Mouse (Mus musculus) thymus, postnatal 36 days (tissue): Measurements from ENCODE around the gene Utp11.

ENCODE experiments used
- DNase-seq, 2 experiments: peaks; one replicate each; pipeline ENCODE4 v3.0.0; 2022; ENCODE audit warnings: mixed read lengths in 2 of 2

Gene Utp11

DNA sequence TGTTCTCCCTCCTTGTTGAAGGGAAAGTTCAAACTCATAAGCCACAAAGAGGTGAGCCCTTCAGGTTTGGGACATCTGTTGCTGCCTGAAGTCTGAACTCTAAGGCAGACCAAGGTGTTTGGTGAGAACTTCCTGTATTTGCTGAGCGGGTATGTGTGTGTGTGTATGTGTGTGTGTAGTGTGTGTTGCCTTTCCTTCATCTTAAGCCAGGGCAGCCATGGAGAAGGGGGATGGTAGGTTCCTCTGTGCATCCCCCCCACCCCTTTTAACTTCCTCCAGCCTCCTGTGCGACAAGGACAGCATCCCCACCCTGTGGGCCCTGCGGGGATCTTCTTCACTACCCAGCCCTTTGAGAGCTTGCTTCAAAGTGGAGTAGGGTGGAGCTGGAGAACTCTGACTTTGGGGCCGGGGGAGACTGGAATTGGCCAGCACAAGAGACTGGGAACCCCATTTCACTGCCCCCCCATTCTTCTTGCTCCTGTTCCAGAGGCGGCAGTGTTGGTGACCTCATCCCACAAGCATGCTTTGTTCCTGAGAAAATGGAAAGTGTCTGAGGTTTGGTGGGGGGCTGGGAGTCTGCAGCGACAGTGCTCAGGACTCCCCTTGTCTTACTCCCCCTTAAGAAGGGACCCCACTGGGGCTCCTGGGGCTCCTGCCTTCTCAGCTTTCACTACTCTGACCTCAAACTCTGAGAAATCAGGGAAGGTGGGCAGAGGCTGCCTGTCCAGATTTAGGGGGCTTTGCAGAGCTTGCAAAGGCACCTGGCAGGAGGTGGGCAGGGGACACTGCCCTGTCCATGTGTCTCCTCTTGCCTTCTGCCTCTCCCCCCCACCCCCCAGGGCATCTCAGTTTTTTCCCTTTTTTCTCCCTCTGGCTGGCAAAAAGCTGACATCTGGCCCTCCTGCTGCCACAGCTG, 10.7 kb upstream of the Utp11 start:
- DNase-seq: peak; percentile 48 to 61

DNA sequence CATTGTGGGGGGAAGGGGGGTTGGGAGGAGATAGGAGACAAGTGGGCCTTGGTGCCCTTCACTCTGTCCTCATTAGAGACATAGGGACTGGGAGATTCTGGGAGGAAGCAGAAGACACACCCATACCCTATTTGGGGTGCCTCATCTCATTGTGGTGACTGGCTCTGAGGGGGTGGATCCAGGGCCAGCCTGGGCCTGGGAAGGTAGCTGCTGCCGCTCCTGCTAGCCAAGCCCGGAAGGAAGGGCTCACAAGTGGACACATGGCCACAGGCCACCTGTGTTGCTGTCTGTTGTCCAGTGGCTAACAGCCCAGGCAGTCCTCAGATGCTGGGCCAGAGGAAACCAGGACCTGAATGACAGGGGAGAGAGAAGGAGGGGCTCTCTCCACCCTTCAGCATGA, 10.0 kb upstream of the Utp11 start:
- peak; percentile 36 to 39 for DNase-seq

DNA sequence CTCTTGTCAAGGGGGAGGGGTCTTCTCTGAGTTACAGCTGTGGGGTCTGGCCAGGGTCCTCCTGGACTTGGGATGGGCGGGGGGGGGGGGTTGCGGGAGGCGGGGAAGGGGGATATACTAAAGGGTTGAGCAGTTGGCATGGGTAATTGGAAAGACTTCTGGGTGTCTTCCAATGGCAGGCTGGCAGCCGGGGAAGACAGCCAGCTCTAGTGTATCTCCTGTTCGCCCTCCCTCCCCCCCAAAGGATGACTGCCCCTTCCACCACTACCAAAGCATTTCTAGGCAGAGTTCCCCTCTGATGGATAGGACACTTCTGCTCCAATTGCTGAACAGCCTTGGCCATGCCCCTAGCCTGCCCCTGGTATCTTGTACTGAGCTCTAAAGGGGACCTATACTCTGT, 8.5 kb upstream of the Utp11 start:
- no peak for DNase-seq

GRCm38 (mm10) chr4:124701052-124701845, 7.8 kb upstream of the Utp11 start:
- peak; percentile 46 to 56 for DNase-seq

DNA sequence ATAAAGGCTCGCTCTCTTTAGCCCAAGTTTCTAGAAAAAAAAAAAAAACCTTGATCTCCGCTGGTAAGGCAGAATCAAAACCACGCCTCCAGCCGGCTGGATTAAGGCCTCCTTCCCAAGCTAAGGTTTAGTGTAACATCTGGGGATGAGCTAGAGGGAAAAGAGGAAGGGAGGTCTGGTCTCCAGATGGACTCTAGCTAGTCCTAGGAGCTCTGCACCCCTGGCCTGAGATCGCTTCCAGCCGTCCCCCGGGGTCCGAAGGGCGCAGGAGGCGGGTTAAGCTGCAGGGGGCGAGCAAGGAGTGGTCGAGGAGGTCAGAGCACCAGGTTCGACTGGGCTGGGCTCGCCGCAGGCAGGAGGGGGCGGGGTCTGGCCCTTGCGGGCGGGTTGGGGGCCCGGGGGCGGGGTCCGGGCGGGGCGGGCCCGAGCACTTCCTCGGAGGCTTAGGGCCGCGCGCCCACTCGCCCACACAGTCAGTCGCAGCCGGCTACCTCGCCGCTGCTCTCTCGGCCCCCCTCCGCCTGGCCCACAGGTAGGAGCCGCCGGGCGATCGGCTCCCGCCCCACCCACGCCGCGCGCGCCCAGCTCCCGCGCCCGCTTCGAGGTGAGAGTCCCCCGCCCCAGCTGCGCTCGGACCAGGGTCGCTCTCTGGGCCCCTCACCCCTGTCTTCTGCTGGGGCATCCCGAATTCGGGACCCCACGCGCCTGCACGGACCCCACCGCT, 7.0 kb upstream of the Utp11 start, which contains the start of gene Fhl3:
Gene Fhl3, plus strand, starts transcription at position 454 of the 724 bp plus-strand sequence.
- DNase-seq: peak; percentile 66 to 77

GRCm38 (mm10) chr4:124699791-124700190, 6.4 kb upstream of the Utp11 start:
- peak in 1 of 2 experiments; percentile 9 for DNase-seq

DNA sequence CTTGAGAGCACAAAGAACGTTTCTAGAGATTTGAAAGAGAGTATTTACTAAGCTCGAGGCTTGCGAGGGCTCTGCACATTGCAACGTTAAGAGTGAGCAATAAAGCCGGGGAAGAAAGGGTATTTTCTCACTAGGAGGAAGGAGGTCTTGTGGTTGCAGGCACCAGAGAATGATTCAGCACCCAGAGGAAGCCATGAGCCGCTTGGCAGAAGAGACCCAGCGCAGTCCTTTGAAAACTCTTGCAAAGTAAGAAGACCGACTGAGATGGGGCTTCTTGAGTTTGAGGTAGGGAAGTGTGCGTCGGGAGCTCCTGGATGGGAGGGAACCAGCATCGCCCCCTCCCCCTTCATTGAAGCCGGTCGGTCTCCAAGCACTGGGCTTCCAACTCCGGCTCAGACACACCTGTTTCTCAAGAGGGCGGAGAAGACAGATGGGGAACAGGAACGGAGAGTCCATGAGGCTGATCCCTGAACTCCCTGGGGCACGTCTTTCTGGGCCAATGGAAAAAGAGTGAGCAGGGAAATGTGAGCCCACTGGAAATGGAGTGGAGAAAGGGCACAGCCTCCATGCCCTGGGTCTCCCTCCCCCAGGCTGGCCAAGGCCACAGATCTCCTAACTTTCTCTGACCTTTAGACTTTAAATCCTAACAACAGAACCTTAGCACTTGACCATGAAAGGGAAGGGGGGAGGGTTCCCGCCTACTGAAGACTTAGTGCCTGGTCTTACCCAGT, 2.6 kb upstream of the Utp11 start:
- DNase-seq: peak; percentile 23 to 37

- DNase-seq: no peak
These were observed 1.2 kb upstream of the Utp11 start for GRCm38 (mm10) chr4:124694572-124694971.

DNA sequence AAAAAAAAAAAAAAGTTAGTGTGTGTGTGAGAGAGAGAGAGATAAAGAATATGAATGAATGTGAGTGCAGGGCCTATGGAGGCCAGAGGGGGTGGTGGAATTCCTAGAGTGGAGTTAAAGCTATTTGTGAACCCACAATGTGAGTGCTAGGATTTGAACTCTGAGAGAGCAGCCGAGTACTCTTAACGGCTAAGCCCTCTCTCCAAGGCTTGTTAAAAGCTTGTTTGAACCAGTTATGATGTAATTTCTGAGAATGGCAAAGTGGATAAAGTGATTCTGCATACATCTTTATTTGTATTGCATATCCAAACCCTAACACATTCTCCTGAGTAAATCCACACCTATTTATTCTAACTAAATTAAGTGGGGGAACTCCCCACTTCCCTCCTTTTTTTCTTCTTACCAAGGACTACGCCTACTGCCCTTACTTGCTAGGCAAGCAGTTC, 961 bp downstream of the Utp11 start:
- no peak for DNase-seq

GRCm38 (mm10) chr4:124691455-124691854, 1.9 kb downstream of the Utp11 start:
- no peak for DNase-seq

GRCm38 (mm10) chr4:124685897-124686402, 7.5 kb downstream of the Utp11 start:
- no peak for DNase-seq

GRCm38 (mm10) chr4:124685453-124685852, 7.9 kb downstream of the Utp11 start:
- no peak for DNase-seq

DNA sequence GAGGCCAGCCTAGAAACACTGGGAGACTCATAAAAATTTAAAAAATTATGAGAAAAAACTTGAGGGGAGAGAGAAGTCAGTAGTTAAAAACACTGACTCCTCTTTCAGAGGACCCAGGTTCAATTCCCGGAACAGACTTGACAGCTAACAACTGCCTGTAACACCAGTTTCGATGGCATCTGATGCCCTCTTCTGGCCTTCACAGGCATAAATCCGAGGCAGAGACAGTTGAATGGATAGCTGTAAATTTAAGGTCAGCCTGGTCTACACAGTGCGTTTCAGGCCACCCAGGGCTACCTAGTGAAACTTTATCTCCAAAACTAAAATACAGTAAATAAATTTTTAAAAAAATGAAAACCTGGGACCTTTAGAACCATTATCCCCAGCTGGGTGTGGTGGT, 8.4 kb downstream of the Utp11 start:
- no peak for DNase-seq

DNA sequence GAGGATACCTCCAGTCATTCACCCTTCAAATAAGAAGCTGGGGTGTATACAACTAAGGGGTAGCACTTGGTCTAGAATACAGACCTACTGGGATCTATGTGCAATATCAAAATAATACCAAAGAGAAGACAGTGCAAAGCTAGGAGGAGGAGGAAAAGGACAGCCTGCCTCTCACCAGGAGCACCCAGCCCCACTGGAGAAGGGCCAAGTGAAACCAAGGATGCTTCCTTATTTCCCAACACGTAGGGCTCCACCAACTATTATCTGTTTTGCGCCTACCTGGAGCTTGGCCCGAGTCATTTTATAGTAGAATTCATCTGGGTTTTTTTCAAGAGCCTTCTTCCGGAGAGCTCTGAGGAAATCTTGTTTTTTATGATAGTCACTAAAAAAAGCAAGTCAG, 9.9 kb downstream of the Utp11 start:
- DNase-seq: no peak

DNA sequence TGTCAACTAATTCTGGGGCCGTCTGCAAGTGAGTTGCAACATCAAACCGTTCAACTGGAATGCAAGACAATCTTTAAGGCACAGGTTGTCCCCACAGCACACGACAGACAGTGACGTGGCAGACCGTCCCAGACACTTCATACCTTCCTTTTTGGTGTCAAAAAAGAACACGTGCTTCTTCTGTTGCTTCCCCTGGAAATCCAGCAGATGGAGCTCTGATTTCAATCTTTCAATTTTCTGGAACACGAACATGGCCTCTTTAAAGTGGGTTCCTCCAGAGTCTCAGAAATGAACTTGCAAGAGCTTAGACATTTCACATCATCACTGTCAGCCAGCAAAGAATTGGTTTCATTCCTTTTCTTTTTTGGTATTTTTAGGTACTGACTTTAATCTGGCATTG, 11.1 kb downstream of the Utp11 start:
- no peak for DNase-seq

DNA sequence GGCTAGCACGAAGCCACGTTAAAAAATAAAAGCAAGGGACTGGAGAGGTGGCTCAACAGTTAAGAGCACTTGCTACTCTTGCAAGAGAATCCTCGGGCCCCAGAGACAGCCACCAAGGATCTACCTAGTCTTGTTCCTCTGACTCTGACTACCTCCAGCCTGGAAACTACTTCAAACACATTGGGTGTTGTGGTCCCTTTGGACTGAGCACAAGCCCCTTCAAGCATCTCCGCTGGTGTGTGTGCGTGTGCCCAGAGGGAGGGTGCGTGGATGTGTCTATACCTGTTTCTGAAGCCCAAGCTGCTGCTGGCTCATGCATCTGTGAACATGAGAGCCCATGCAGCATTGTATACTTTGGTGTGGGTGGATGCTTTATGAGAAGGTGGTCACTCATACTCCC, 17.4 kb downstream of the Utp11 start:
- DNase-seq: no peak

- DNase-seq: peak; percentile 33 to 37
These were observed 18.4 kb downstream of the Utp11 start for GRCm38 (mm10) chr4:124675037-124675436.

- no peak for DNase-seq
These were observed 18.9 kb downstream of the Utp11 start for GRCm38 (mm10) chr4:124674334-124675032.

GRCm38 (mm10) chr4:124672347-124673320, 20.8 kb downstream of the Utp11 start:
- DNase-seq: no peak

DNA sequence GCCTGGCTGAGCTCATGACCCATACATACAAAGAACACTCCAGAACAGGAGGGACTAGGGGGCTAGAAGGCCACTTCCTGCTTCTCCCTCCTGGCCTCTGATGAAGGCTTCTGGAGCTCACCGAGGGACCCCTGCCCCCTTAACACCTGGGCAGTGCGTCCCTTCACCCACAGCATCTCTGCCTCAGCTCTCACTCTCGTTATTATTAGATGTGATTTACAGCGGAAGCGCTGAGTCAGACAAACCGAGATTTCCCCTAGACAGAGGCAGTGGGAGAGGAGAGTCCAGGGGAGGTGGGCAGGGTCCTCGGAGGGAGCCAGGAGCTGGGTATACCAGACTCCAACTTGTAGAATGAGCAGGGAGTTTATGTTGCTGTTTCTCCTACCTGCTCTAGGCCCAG, 21.8 kb downstream of the Utp11 start:
- no peak for DNase-seq
